In the genomic region with DNA sequence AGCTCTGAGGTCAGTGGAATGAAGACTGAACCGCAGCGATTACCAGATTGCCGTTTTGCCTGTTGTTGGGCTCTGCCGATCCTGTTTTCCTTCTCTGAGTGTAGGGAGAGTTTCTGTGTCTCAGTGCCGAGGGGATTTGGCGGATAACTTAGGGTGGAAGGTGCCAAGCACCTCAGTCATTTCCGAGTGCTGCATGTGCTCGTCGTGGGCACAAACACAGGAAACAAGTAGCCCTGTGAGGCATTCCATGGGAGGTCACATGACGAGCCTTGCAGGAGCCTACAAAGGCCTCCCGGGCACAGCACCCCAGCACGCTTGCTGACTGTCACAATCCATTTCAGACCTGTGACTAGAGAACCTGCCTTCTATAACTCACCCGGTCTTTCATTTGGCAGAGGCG, we compare ENCODE assay signal across 8 mouse cellular contexts.
DNase-seq lines count a peak whose midpoint lies in the region; ATAC-seq and TF ChIP-seq lines count a peak whose summit lies in the region.

No protein-coding gene starts in this region.

- TF ChIP-seq CTCF in gastrocnemius, adult 2 months (IDR thresholded peaks at IDR 0.05): no peak
- no peak for TF ChIP-seq CTCF in kidney, postnatal 0 days (IDR thresholded peaks at IDR 0.05; ENCODE audit: low read depth)

- 47% methylated on average over 14 of the region's 14 CpGs for WGBS in heart, embryonic 15.5 days
- 42% methylated on average over 14 of the region's 14 CpGs for WGBS in kidney, postnatal 0 days

- peak overlapping the region; percentile 73 for H3K27ac ChIP-seq in gastrocnemius, adult 2 months
- H3K27ac ChIP-seq in heart, embryonic 15.5 days: peak overlapping the region; percentile 81
- H3K27ac ChIP-seq in kidney, postnatal 0 days: peak overlapping the region; percentile 70

- H3K36me3 ChIP-seq in heart, embryonic 15.5 days: no peaks in the 10 kb centered on the region
- no peaks in the 10 kb centered on the region for H3K36me3 ChIP-seq in kidney, postnatal 0 days (ENCODE audit: insufficient read depth, low read length)

- intact Hi-C loops in gastrocnemius, adult 2 months (cut with DNase I): no loop called here
- intact Hi-C loops in gastrocnemius, postnatal 36 days (cut with DNase I): no loop called here

- no peaks in the 10 kb centered on the region for H3K27me3 ChIP-seq in heart, embryonic 15.5 days
- no peaks in the 10 kb centered on the region for H3K27me3 ChIP-seq in kidney, postnatal 0 days (ENCODE audit: insufficient read depth, low read length)

- peak overlapping the region; percentile 55 for H3K4me3 ChIP-seq in gastrocnemius, adult 2 months
- no peak overlapping the region for H3K4me3 ChIP-seq in heart, embryonic 15.5 days
- H3K4me3 ChIP-seq in kidney, postnatal 0 days (replicated peaks; ENCODE audit: low read depth, low read length): no peak overlapping the region

- DNase-seq in gastrocnemius, adult 2 months: peak; percentile 59
- DNase-seq in gastrocnemius, postnatal 36 days: no peak
- DNase-seq in kidney, postnatal 0 days (ENCODE audit: low spot score): no peak
- peak; percentile 49 to 71 for DNase-seq in lung, postnatal 4 days
- no peak for DNase-seq in cerebellum, postnatal 36 days
- no peak for DNase-seq in retina, embryonic 14.5 days (ENCODE audit: low spot score)
- no peak for DNase-seq in urinary bladder, postnatal 14 days (ENCODE audit: low spot score)

- H3K9ac ChIP-seq in heart, embryonic 15.5 days: no peak overlapping the region
- no peak overlapping the region for H3K9ac ChIP-seq in kidney, postnatal 0 days (ENCODE audit: low read depth, low read length)

- ATAC-seq in heart, embryonic 15.5 days (replicated peaks; ENCODE audit: insufficient number of reproducible peaks, insufficient read depth, low FRiP score, low read depth): no peak
- ATAC-seq in kidney, postnatal 0 days (replicated peaks; ENCODE audit: low FRiP score, low read depth): no peak

- peak overlapping the region; percentile 19; the same call in 1 of the 2 replicates for H3K4me2 ChIP-seq in heart, embryonic 15.5 days
- peak overlapping the region; percentile 11; the same call in 1 of the 2 replicates for H3K4me2 ChIP-seq in kidney, postnatal 0 days (ENCODE audit: low read length)

- no peaks in the 10 kb centered on the region for H3K9me3 ChIP-seq in heart, embryonic 15.5 days (replicated peaks)
- no peaks in the 10 kb centered on the region for H3K9me3 ChIP-seq in kidney, postnatal 0 days (replicated peaks; ENCODE audit: low read length)

- H3K4me1 ChIP-seq in heart, embryonic 15.5 days (replicated peaks): peaks cover 42% of the 10 kb centered on the region
- peaks cover 32% of the 10 kb centered on the region for H3K4me1 ChIP-seq in kidney, postnatal 0 days (replicated peaks; ENCODE audit: insufficient read depth, low read length)

Comparison
In these comparisons a context has a peak if more than half of its experiments do, and no peak if none do; other contexts are left out.
1. DNase-seq: peak in gastrocnemius, adult 2 months (single experiment) and lung, postnatal 4 days (2 of 2); none in gastrocnemius, postnatal 36 days (0 of 2), kidney, postnatal 0 days (single experiment), cerebellum, postnatal 36 days (0 of 2), retina, embryonic 14.5 days (single experiment) and urinary bladder, postnatal 14 days (single experiment).
2. Peak in every context shown above with its lines, with median percentiles within 50 percentile points of each other: H3K27ac ChIP-seq.